Mouse (Mus musculus): ENCODE results near the gene Fat1. TPM values are rescaled to one million over a fixed set of nuclear protein-coding genes. Genes with fewer than 3 reads are reported as not detected.

Gene Fat1
- 4.9 TPM for polyA plus RNA-seq (2015; fragmentation: Illumina TruSeq; extraction: RNeasy Lipid Tissue Mini Kit (QIAGEN cat#74804); ENCODE audit: insufficient read depth, low read depth, low replicate concordance)

DNA sequence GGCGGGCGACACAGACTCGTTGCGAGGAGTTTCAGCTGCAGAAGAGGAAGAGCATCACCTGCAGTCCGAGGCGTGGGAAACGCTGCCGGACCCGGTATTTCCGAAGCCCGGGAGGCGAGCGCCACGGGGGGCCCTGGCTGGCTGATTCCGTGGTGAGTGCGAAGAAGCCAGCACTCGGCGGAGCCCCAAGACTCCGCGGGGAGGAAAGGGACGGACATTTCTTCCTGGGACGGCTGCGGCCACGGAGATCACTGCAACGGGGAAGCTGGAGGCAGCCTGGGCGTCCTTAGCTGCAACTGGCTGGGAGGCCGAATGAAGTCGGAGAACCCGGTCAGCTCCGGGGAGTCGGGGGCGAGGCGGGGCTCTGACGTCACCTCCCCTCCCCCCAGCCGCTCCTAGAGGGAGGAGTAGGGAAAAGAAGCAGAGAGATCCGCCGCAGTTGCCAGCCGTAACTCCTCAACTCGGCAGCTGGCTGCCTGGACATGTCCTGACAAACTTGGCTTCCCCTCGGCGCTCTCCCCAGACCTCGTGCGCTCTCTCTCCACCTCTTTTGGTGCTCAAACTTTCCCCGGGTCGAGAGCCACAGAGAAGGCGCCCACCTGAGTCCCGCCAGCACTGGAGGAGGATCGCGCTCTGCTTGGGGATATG is at the start of gene Fat1:
Gene Fat1, plus strand, starts transcription at position 598 of the 648 bp plus-strand sequence.

DNA sequence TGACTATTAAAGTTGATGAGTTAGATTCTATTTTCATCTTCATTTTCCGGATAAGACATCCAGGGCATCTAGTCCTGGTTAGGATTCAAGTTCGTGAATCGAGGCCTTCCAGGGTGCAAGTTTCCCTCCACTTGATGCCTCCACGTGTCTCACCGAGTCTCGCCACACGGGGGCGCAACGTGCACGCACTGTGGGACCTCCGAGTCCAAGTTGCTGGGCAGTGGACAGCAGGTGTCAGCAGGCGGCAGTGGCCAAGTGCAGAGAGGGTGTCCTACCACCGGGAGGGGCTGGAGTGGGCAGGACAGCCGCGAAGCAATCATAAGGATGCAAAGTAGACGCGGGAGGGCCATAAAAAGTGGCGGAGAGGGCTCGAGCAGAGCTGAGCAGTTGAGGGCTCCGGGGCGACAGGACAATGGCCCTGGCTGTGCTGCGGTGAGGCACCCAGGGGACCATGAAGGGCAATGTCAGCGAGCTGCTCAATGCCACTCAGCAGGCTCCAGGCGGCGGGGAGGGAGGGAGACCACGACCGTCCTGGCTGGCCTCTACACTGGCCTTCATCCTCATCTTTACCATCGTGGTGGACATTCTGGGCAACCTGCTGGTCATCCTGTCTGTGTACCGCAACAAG is 133.6 kb downstream of the Fat1 start, which contains the start of gene Mtnr1a:
Gene Mtnr1a, plus strand, starts transcription at position 379 of the 628 bp plus-strand sequence.

Other genes with a start within 250 kb of the Fat1 start
- gene Mtnr1a, start 133.7 kb downstream of the Fat1 start, polyA plus RNA-seq (2015; fragmentation: Illumina TruSeq; extraction: RNeasy Lipid Tissue Mini Kit (QIAGEN cat#74804); ENCODE audit: insufficient read depth, low read depth, low replicate concordance): not detected